Mouse (Mus musculus) ES-Bruce4 (cell line): Measurements from ENCODE around the gene Glp1r. TPM values are rescaled to one million over a fixed set of nuclear protein-coding genes. Genes with fewer than 3 reads are reported as not detected.
A peak's percentile ranks its signal among the peaks of the same experiment; 100 is the strongest.

ENCODE experiments used
- H3K27ac ChIP-seq: 2 replicates; pipeline ENCODE4 v1.5.1; 2012; ENCODE audit warnings: low read length, inconsistent platforms; ENCODE audit not compliant: insufficient read depth
- H3K27me3 ChIP-seq: 2 replicates; pipeline ENCODE4 v1.6.1; 2012; ENCODE audit warnings: mild to moderate bottlenecking, low read length, inconsistent platforms; ENCODE audit not compliant: control insufficient read depth, poor library complexity, insufficient read depth, severe bottlenecking
- H3K36me3 ChIP-seq: 2 replicates; pipeline ENCODE4 v1.6.1; 2012; ENCODE audit warnings: inconsistent platforms, mild to moderate bottlenecking, low read length, moderate library complexity; ENCODE audit not compliant: control insufficient read depth, poor library complexity, insufficient read depth, severe bottlenecking
- H3K4me1 ChIP-seq: one replicate; pipeline ENCODE4 v1.8.1; 2011; ENCODE audit warnings: low read length; ENCODE audit not compliant: control insufficient read depth, insufficient read depth
- H3K4me3 ChIP-seq: 2 replicates; pipeline ENCODE4 v1.5.1; 2011; ENCODE audit warnings: low read depth, mild to moderate bottlenecking, low read length
- H3K9ac ChIP-seq: 2 replicates; pipeline ENCODE4 v1.6.1; 2012; ENCODE audit warnings: low read depth, mild to moderate bottlenecking, inconsistent platforms; ENCODE audit not compliant: poor library complexity, severe bottlenecking
- H3K9me3 ChIP-seq: replicated peaks from 2 replicates; pipeline ENCODE4 v1.6.1; 2012; ENCODE audit warnings: mild to moderate bottlenecking, low read length, inconsistent platforms; ENCODE audit not compliant: control insufficient read depth, poor library complexity, insufficient read depth, severe bottlenecking
- CTCF ChIP-seq: IDR thresholded peaks from one replicate; pipeline ENCODE4 v1.8.1; 2011; ENCODE audit warnings: low read depth, low read length
- EP300 ChIP-seq: IDR thresholded peaks from 2 replicates; pipeline ENCODE4 v1.6.1; 2011; ENCODE audit warnings: low read depth, low read length; ENCODE audit not compliant: insufficient read depth
- POLR2A ChIP-seq: IDR thresholded peaks from one replicate; pipeline ENCODE4 v1.8.1; 2011; ENCODE audit warnings: low read length; ENCODE audit not compliant: insufficient read depth
- polyA plus RNA-seq: library from polyadenylated mRNA; stranded (reverse); fragments of >200 nt; gene quantifications from 2 replicates; pipeline ENCODE4 v1.2.4, GENCODE M21; 2011; ENCODE audit warnings: low read depth; ENCODE audit not compliant: missing spikeins, insufficient read depth, insufficient read length

The Glp1r gene
- polyA plus RNA-seq, 1 experiment = 1.9 TPM

DNA sequence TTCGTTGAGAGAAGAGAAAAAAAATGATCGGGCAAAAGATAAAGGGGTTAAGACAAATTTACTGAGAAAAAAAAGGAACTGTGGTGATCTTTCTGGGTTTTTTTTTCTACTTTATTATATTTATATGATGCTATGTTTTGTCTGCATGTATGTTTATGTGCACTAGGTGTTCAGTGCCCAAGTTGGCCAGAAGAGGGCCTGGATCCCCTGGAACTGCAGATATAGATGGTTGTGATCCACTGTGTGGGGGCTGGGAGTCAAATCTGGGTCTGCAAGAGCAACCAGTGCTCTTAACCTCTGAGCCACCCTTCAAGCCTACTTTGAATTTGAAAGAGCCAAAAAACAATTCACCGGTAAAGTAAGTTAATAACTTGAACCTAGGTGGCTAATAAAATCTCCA, 21.2 kb upstream of the Glp1r start:
- H3K27ac ChIP-seq = peak overlapping the region; percentile 95
- H3K9me3 ChIP-seq = no peaks in the 10 kb centered on the region
- TF ChIP-seq POLR2A = no peak
- peak; percentile 32 for TF ChIP-seq CTCF
- peak; percentile 22; the same call in 1 of the 2 replicates for TF ChIP-seq EP300
- 0 out of 2 replicates have a peak overlapping the region, but pooled peaks have one; percentile 20 for H3K9ac ChIP-seq
- no peaks in the 10 kb centered on the region for H3K27me3 ChIP-seq
- H3K4me1 ChIP-seq = peaks cover 15% of the 10 kb centered on the region
- H3K36me3 ChIP-seq = no peaks in the 10 kb centered on the region
- H3K4me3 ChIP-seq = peak overlapping the region; percentile 63; the same call in 1 of the 2 replicates

- H3K27me3 ChIP-seq = no peaks in the 10 kb centered on the region
- H3K4me1 ChIP-seq = peaks cover 15% of the 10 kb centered on the region
- H3K9ac ChIP-seq = 0 out of 2 replicates have a peak overlapping the region, but pooled peaks have one; percentile 20
- TF ChIP-seq EP300 = peak; percentile 93
- no peak for TF ChIP-seq CTCF
- no peaks in the 10 kb centered on the region for H3K36me3 ChIP-seq
- peak overlapping the region; percentile 50 for H3K4me3 ChIP-seq
- no peaks in the 10 kb centered on the region for H3K9me3 ChIP-seq
- H3K27ac ChIP-seq = peak overlapping the region; percentile 95
These were observed 20.6 kb upstream of the Glp1r start for GRCm38 (mm10) chr17:30881001-30881400.

DNA sequence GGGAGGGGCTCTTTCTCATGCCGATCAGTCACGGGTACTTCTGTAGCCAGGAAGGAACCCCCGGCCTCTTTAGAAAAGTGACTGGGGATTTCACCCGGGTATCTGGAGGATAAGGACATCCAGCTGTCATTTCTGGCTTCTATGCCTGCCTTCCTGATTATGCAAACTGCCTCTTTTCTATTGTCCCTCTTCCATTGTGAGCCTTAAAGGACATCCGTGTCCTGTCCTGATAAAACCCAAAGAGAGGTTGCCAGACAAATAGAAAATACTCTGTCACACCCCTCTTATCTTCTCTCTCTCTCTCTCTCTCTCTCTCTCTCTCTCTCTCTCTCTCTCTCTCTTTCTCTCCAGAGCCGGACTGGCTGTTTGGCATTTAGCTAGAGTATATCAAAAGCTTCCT, 19.4 kb upstream of the Glp1r start:
- Histone ChIP-seq H3K9ac (no peak overlapping the region), H3K36me3 (no peaks in the 10 kb centered on the region), H3K27me3 (no peaks in the 10 kb centered on the region), H3K9me3 (no peaks in the 10 kb centered on the region), H3K27ac (peak overlapping the region; percentile 47; the same call in 1 of the 2 replicates), H3K4me1 (peaks cover 15% of the 10 kb centered on the region), H3K4me3 (no peak overlapping the region)
- TF ChIP-seq EP300 (peak; percentile 82), POLR2A (no peak)

DNA sequence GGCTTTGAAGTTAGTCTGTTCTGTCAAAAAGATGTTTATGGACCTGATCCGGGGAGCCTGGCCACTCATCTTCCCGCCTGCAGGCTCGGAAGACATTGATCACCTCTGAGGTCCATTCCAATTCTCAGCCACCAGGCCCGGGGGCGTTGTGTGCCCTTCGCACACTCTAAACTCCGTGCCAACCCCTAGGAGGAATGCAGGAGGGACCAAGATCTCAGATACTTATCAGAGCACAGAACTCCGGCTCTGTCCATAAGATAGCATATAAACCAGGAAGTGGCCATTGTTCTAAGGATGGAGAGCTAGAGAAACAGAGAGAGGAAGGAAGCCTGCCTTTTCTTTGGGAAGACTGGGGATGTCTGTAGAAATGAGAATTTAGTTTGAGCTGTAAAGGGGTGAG, 18.1 kb upstream of the Glp1r start:
- peaks cover 10% of the 10 kb centered on the region for H3K4me1 ChIP-seq
- H3K27ac ChIP-seq = no peak overlapping the region
- no peaks in the 10 kb centered on the region for H3K9me3 ChIP-seq
- H3K36me3 ChIP-seq = no peaks in the 10 kb centered on the region
- no peaks in the 10 kb centered on the region for H3K27me3 ChIP-seq
- no peak overlapping the region for H3K4me3 ChIP-seq
- TF ChIP-seq CTCF = no peak
- TF ChIP-seq EP300 = no peak
- TF ChIP-seq POLR2A = no peak
- no peak overlapping the region for H3K9ac ChIP-seq

DNA sequence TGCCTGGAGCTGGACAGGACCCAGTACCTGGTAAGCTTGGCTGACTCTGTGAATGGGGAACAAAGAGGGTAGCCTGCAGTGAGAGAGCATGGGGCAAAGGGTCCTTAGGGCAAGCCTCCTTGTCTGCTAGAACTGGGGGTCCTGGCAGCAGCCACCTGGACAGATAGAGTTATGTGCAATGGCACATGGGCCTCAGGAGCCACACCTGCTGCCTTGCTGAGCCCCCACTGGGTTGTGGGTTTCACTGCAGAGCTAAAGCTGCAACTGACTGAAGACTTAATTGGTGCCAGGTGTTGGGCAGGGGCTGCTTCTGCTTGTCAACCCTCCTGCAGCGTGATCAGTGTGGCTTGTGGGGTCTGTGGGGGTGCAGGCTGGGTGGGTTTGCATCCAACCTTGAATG, 9.5 kb upstream of the Glp1r start:
- no peaks in the 10 kb centered on the region for H3K4me1 ChIP-seq
- TF ChIP-seq EP300 = no peak
- no peak overlapping the region for H3K9ac ChIP-seq
- H3K27ac ChIP-seq = no peak overlapping the region
- no peak overlapping the region for H3K4me3 ChIP-seq
- no peaks in the 10 kb centered on the region for H3K27me3 ChIP-seq
- no peaks in the 10 kb centered on the region for H3K9me3 ChIP-seq
- H3K36me3 ChIP-seq = no peaks in the 10 kb centered on the region

- H3K27me3 ChIP-seq = no peaks in the 10 kb centered on the region
- TF ChIP-seq POLR2A = no peak
- TF ChIP-seq CTCF = peak; percentile 71
These were observed 8.9 kb upstream of the Glp1r start for GRCm38 (mm10) chr17:30892730-30893129.

More at GRCm38 (mm10) chr17:30892730-30893129, 8.9 kb upstream of the Glp1r start:
- Histone ChIP-seq H3K9ac (no peak overlapping the region), H3K9me3 (no peaks in the 10 kb centered on the region), H3K27ac (no peak overlapping the region), H3K36me3 (no peaks in the 10 kb centered on the region), H3K4me1 (no peaks in the 10 kb centered on the region), H3K4me3 (no peak overlapping the region)
